Mouse (Mus musculus): ENCODE measurements around the gene Slc16a4. TPM values are rescaled to one million over a fixed set of nuclear protein-coding genes. Genes with fewer than 3 reads are reported as not detected.

The Slc16a4 gene
- polyA plus RNA-seq (2012; rRNA removed) = 0.11 and 0.20 TPM in 2 replicates

GRCm38 (mm10) chr3:107290764-107291381 is at the start of gene Slc16a4:
Slc16a4 (plus strand) TSS chr3:107291230.
- DNase-seq = no peak
- 52% methylated on average over 9 of the region's 9 CpGs for WGBS

GRCm38 (mm10) chr3:107241389-107242094 is 49.5 kb upstream of the Slc16a4 start:
- H3K4me1 ChIP-seq (replicated peaks; ENCODE audit: control insufficient read depth, insufficient read depth, low read length) = peaks cover 2% of the 10 kb centered on the region; the same call in 1 of the 2 replicates
- no peaks in the 10 kb centered on the region for H3K36me3 ChIP-seq (ENCODE audit: control insufficient read depth, insufficient read depth, low read length)
- TF ChIP-seq CTCF (IDR thresholded peaks at IDR 0.05; ENCODE audit: borderline replicate concordance, control insufficient read depth, extremely low read depth, insufficient read depth, low read length, poor library complexity) (no peak), POLR2A (IDR thresholded peaks at IDR 0.05; ENCODE audit: control insufficient read depth, extremely low read depth, insufficient read depth, low read length, poor library complexity) (no peak)
- 45% methylated on average over 14 of the region's 14 CpGs for WGBS
- H3K27ac ChIP-seq (ENCODE audit: control insufficient read depth, insufficient read depth, low read length) = no peak overlapping the region
- no peak for DNase-seq
- no peak overlapping the region for H3K4me3 ChIP-seq (ENCODE audit: control insufficient read depth, insufficient read depth, low read length)
- H3K27me3 ChIP-seq (ENCODE audit: control insufficient read depth, insufficient read depth, low read length) = no peaks in the 10 kb centered on the region

More at GRCm38 (mm10) chr3:107290764-107291381, at the start of gene Slc16a4:
- Histone ChIP-seq H3K4me3 (ENCODE audit: control insufficient read depth, insufficient read depth, low read length) (no peak within 1 kb of the TSS), H3K4me1 (replicated peaks; ENCODE audit: control insufficient read depth, insufficient read depth, low read length) (no peaks in the 10 kb centered on the region), H3K27me3 (ENCODE audit: control insufficient read depth, insufficient read depth, low read length) (no peaks in the 10 kb centered on the region), H3K36me3 (ENCODE audit: control insufficient read depth, insufficient read depth, low read length) (no peaks in the 10 kb centered on the region; the same call in 1 of the 2 replicates), H3K27ac (ENCODE audit: control insufficient read depth, insufficient read depth, low read length) (no peak within 1 kb of the TSS)
- TF ChIP-seq POLR2A (IDR thresholded peaks at IDR 0.05; ENCODE audit: control insufficient read depth, extremely low read depth, insufficient read depth, low read length, poor library complexity) (no peak), CTCF (IDR thresholded peaks at IDR 0.05; ENCODE audit: borderline replicate concordance, control insufficient read depth, extremely low read depth, insufficient read depth, low read length, poor library complexity) (no peak)

DNA sequence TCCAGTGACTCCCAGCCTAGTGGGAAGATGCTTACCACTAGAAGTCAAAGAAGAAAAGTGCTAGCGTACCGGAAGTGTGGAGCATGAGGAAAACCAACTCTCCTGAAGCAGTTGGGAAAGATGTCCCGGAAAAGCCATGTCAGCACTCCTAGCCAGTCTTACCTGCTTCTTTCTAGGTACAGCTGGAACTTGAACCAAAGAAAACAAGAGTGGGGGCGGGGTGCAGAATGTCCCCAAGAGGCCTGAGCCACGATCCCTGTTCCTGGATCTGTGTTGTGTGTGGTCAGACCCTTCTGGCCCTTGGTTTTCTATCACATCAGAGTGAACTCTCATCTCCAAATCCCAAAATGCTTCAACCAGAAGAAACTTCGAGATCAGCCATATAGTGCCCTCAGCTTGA is 44.2 kb upstream of the Slc16a4 start:
- Histone ChIP-seq H3K4me3 (ENCODE audit: control insufficient read depth, insufficient read depth, low read length) (no peak overlapping the region), H3K4me1 (replicated peaks; ENCODE audit: control insufficient read depth, insufficient read depth, low read length) (0 out of 2 replicates have a peak, but pooled peaks cover 2% of the 10 kb centered on the region), H3K36me3 (ENCODE audit: control insufficient read depth, insufficient read depth, low read length) (no peaks in the 10 kb centered on the region), H3K27ac (ENCODE audit: control insufficient read depth, insufficient read depth, low read length) (no peak overlapping the region), H3K27me3 (ENCODE audit: control insufficient read depth, insufficient read depth, low read length) (no peaks in the 10 kb centered on the region)
- TF ChIP-seq POLR2A (IDR thresholded peaks at IDR 0.05; ENCODE audit: control insufficient read depth, extremely low read depth, insufficient read depth, low read length, poor library complexity) (no peak), CTCF (IDR thresholded peaks at IDR 0.05; ENCODE audit: borderline replicate concordance, control insufficient read depth, extremely low read depth, insufficient read depth, low read length, poor library complexity) (no peak)
- WGBS = 96% methylated on average over 6 of the region's 6 CpGs
- DNase-seq = no peak

DNA sequence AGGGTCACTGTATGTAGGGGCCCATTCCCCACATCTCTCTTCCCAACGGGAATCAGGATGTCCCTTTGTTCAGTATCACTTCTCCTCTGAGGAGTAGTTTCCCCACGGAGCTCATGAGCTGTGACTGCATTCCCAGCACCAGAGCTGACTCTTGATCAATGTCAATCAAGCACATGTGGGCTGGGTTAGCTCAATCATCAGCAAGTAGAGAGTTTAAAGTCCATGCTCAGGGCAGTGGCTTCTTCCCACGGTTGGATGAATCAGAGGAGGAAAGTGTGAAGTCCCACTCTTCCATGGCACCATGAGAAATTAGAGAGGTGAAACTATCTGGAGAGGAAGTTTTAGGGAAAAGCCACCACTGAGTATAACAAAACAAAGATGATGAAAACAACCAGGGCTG is 42.0 kb upstream of the Slc16a4 start:
- H3K36me3 ChIP-seq (ENCODE audit: control insufficient read depth, insufficient read depth, low read length) = no peaks in the 10 kb centered on the region
- WGBS = 67% methylated on average over 3 of the region's 3 CpGs
- no peak for DNase-seq
- H3K4me3 ChIP-seq (ENCODE audit: control insufficient read depth, insufficient read depth, low read length) = no peak overlapping the region
- 0 out of 2 replicates have a peak, but pooled peaks cover 2% of the 10 kb centered on the region for H3K4me1 ChIP-seq (replicated peaks; ENCODE audit: control insufficient read depth, insufficient read depth, low read length)
- H3K27ac ChIP-seq (ENCODE audit: control insufficient read depth, insufficient read depth, low read length) = no peak overlapping the region
- no peaks in the 10 kb centered on the region for H3K27me3 ChIP-seq (ENCODE audit: control insufficient read depth, insufficient read depth, low read length)
- TF ChIP-seq POLR2A (IDR thresholded peaks at IDR 0.05; ENCODE audit: control insufficient read depth, extremely low read depth, insufficient read depth, low read length, poor library complexity) (no peak), CTCF (IDR thresholded peaks at IDR 0.05; ENCODE audit: borderline replicate concordance, control insufficient read depth, extremely low read depth, insufficient read depth, low read length, poor library complexity) (no peak)

DNA sequence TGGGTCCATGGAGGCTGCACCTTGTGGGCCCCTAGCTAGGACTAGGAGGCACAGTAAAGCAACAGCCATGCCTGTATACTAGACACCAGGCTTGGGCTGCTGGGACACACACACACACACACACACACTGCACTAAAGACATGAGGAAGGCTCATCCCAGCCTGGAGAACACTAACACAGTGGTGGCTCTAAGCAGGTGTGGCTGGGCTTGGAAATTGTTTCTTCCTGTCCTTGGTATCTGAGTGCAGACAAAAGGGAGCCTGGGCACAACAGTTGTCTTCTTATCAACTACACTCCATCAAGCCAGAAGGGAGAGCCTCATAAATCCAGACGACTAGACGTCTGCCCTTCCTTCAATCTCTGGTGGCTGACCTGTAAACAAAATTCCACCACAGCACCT is 40.7 kb upstream of the Slc16a4 start:
- H3K36me3 ChIP-seq (ENCODE audit: control insufficient read depth, insufficient read depth, low read length) = no peaks in the 10 kb centered on the region
- H3K4me3 ChIP-seq (ENCODE audit: control insufficient read depth, insufficient read depth, low read length) = no peak overlapping the region
- DNase-seq = no peak
- H3K27me3 ChIP-seq (ENCODE audit: control insufficient read depth, insufficient read depth, low read length) = no peaks in the 10 kb centered on the region
- H3K27ac ChIP-seq (ENCODE audit: control insufficient read depth, insufficient read depth, low read length) = no peak overlapping the region
- H3K4me1 ChIP-seq (replicated peaks; ENCODE audit: control insufficient read depth, insufficient read depth, low read length) = 0 out of 2 replicates have a peak, but pooled peaks cover 2% of the 10 kb centered on the region
- 58% methylated on average over 2 of the region's 2 CpGs for WGBS
- TF ChIP-seq CTCF (IDR thresholded peaks at IDR 0.05; ENCODE audit: borderline replicate concordance, control insufficient read depth, extremely low read depth, insufficient read depth, low read length, poor library complexity) = no peak
- no peak for TF ChIP-seq POLR2A (IDR thresholded peaks at IDR 0.05; ENCODE audit: control insufficient read depth, extremely low read depth, insufficient read depth, low read length, poor library complexity)

DNA sequence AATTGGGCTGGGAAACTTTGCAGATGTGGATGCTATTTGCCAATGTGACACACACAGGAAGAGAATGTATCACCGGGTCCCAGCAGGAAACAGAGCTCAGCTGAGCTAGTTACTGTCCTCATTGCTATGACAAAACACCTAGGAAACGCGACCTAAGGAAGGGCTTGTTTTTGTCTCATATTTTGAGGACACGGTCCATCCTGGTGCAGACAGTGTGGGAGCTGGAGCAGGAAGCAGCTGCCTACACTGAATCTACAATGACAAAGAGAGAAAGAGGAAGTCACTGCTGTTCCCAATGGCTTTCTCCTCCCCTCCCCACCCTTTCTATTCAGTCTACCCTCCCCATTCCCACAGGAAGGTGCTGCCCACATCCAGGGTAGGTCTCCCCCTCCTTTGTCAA is 39.0 kb upstream of the Slc16a4 start:
- H3K27me3 ChIP-seq (ENCODE audit: control insufficient read depth, insufficient read depth, low read length) = no peaks in the 10 kb centered on the region
- H3K36me3 ChIP-seq (ENCODE audit: control insufficient read depth, insufficient read depth, low read length) = no peaks in the 10 kb centered on the region
- 0 out of 2 replicates have a peak, but pooled peaks cover 2% of the 10 kb centered on the region for H3K4me1 ChIP-seq (replicated peaks; ENCODE audit: control insufficient read depth, insufficient read depth, low read length)
- no peak overlapping the region for H3K4me3 ChIP-seq (ENCODE audit: control insufficient read depth, insufficient read depth, low read length)
- no peak for TF ChIP-seq CTCF (IDR thresholded peaks at IDR 0.05; ENCODE audit: borderline replicate concordance, control insufficient read depth, extremely low read depth, insufficient read depth, low read length, poor library complexity)
- no peak for TF ChIP-seq POLR2A (IDR thresholded peaks at IDR 0.05; ENCODE audit: control insufficient read depth, extremely low read depth, insufficient read depth, low read length, poor library complexity)
- H3K27ac ChIP-seq (ENCODE audit: control insufficient read depth, insufficient read depth, low read length) = no peak overlapping the region
- WGBS = 7% methylated on average over 4 of the region's 4 CpGs
- DNase-seq = no peak
